Mouse (Mus musculus): Measurements from ENCODE around the gene Lin9.
"Not testable (repeated sequence)": the region's sequence is repeated elsewhere in the genome, so short reads cannot be mapped to it uniquely, and the experiment has no call there.

The Lin9 gene

GRCm38 (mm10) chr1:180641137-180641517 is at the start of gene Lin9:
Gene Lin9, plus strand, starts transcription at chr1:180641150.
- peak; percentile 92 to 94 for DNase-seq

GRCm38 (mm10) chr1:180600578-180600977 is 40.4 kb upstream of the Lin9 start:
- DNase-seq = no peak

- DNase-seq = peak; percentile 25 to 40
Observed at GRCm38 (mm10) chr1:180601806-180602205, 39.1 kb upstream of the Lin9 start.

- peak in 1 of 2 experiments; percentile 29 for DNase-seq
Observed at GRCm38 (mm10) chr1:180604579-180604978, 36.4 kb upstream of the Lin9 start.

- no peak for DNase-seq
Observed at GRCm38 (mm10) chr1:180606106-180606505, 34.8 kb upstream of the Lin9 start.

GRCm38 (mm10) chr1:180606796-180607577 is 34.0 kb upstream of the Lin9 start:
- DNase-seq = no peak

- DNase-seq = no peak
Observed at GRCm38 (mm10) chr1:180607578-180607879, 33.4 kb upstream of the Lin9 start.

GRCm38 (mm10) chr1:180611842-180612241 is 29.1 kb upstream of the Lin9 start:
- DNase-seq = not testable (repeated sequence)

GRCm38 (mm10) chr1:180616762-180617161 is 24.2 kb upstream of the Lin9 start:
- no peak for DNase-seq

GRCm38 (mm10) chr1:180622389-180622788 is 18.6 kb upstream of the Lin9 start:
- DNase-seq = no peak

GRCm38 (mm10) chr1:180623911-180624310 is 17.0 kb upstream of the Lin9 start:
- DNase-seq = no peak

- DNase-seq = peak; percentile 54 to 56
Observed at GRCm38 (mm10) chr1:180626141-180626540, 14.8 kb upstream of the Lin9 start.

- not testable (repeated sequence) for DNase-seq
Observed at GRCm38 (mm10) chr1:180637796-180638195, 3.2 kb upstream of the Lin9 start.

- no peak for DNase-seq
Observed at GRCm38 (mm10) chr1:180639416-180640401, 1.2 kb upstream of the Lin9 start.

GRCm38 (mm10) chr1:180640605-180641125 is 285 bp upstream of the Lin9 start:
- peak; percentile 52 to 58 for DNase-seq

GRCm38 (mm10) chr1:180641518-180642227 is 723 bp downstream of the Lin9 start:
- DNase-seq = no peak

GRCm38 (mm10) chr1:180642228-180642564 is 1.2 kb downstream of the Lin9 start:
- no peak for DNase-seq

- DNase-seq = no peak
Observed at GRCm38 (mm10) chr1:180691284-180691683, 50.3 kb downstream of the Lin9 start.

- peak; percentile 23 to 38 for DNase-seq
Observed at GRCm38 (mm10) chr1:180696626-180697352, 55.8 kb downstream of the Lin9 start, which contains the start of gene Mixl1. Gene Mixl1, minus strand, starts transcription at chr1:180697034.

GRCm38 (mm10) chr1:180698063-180698462 is 57.1 kb downstream of the Lin9 start:
- no peak for DNase-seq

- DNase-seq = peak in 1 of 2 experiments; percentile 39
Observed at GRCm38 (mm10) chr1:180703400-180703799, 62.5 kb downstream of the Lin9 start.

GRCm38 (mm10) chr1:180707368-180707767 is 66.4 kb downstream of the Lin9 start:
- DNase-seq = no peak

All from lung, postnatal 4 days (tissue).